ENCODE assay signal across 30 mouse cellular contexts in genomic region chr16:62995555-62995954, GRCm38 (mm10).
"Had no signal": no experiment of that assay in that cellular context is flagged by ENCODE, and none has a peak within 500 bp of the region (broad histone marks: within the 10 kb centered on the region; RNA-seq: fewer than 3 reads in every experiment).

No protein-coding gene starts in this region.

- H3K4me1 ChIP-seq: embryonic facial prominence, embryonic 12.5 days; embryonic facial prominence, embryonic 13.5 days; embryonic facial prominence, embryonic 15.5 days; forebrain, embryonic 10.5 days; forebrain, embryonic 12.5 days; forebrain, embryonic 13.5 days; forebrain, embryonic 15.5 days; heart, embryonic 10.5 days had no signal

- H3K9me3 ChIP-seq: embryonic facial prominence, embryonic 12.5 days; embryonic facial prominence, embryonic 13.5 days; embryonic facial prominence, embryonic 15.5 days; forebrain, embryonic 10.5 days; forebrain, embryonic 12.5 days; forebrain, embryonic 13.5 days; forebrain, embryonic 15.5 days; heart, embryonic 10.5 days had no signal

- ATAC-seq: forebrain, embryonic 13.5 days; forebrain, embryonic 14.5 days; forebrain, embryonic 15.5 days; forebrain, embryonic 16.5 days; forebrain, postnatal 0 days had no signal

- H3K27ac ChIP-seq: embryonic facial prominence, embryonic 12.5 days; embryonic facial prominence, embryonic 13.5 days; embryonic facial prominence, embryonic 15.5 days; forebrain, embryonic 10.5 days; forebrain, embryonic 12.5 days; forebrain, embryonic 13.5 days; forebrain, embryonic 15.5 days; gastrocnemius, adult 2 months; heart, adult 2 months; heart, embryonic 10.5 days had no signal

- H3K36me3 ChIP-seq: embryonic facial prominence, embryonic 12.5 days; embryonic facial prominence, embryonic 13.5 days; embryonic facial prominence, embryonic 15.5 days; forebrain, embryonic 10.5 days; forebrain, embryonic 12.5 days; forebrain, embryonic 15.5 days; heart, embryonic 10.5 days had no signal

- H3K9ac ChIP-seq: embryonic facial prominence, embryonic 12.5 days; embryonic facial prominence, embryonic 13.5 days; embryonic facial prominence, embryonic 15.5 days; forebrain, embryonic 12.5 days; forebrain, embryonic 13.5 days; forebrain, embryonic 15.5 days; forebrain, postnatal 0 days had no signal

- H3K4me2 ChIP-seq: embryonic facial prominence, embryonic 12.5 days; embryonic facial prominence, embryonic 13.5 days; embryonic facial prominence, embryonic 15.5 days; forebrain, embryonic 12.5 days; forebrain, embryonic 13.5 days; forebrain, embryonic 15.5 days had no signal

- H3K27me3 ChIP-seq: embryonic facial prominence, embryonic 12.5 days; embryonic facial prominence, embryonic 13.5 days; embryonic facial prominence, embryonic 15.5 days; forebrain, embryonic 12.5 days; forebrain, embryonic 13.5 days; forebrain, embryonic 15.5 days had no signal

- DNase-seq: cerebellum, adult 18-20 months; cerebellum, adult 2 months; cerebellum, adult 8-10 months; cerebellum, adult 9-10 months; cerebellum, adult 9-11 months; cerebellum, postnatal 10 days; cerebellum, postnatal 14 days; cerebellum, postnatal 25 days; cerebellum, postnatal 36 days; embryo, embryonic 11 days; forebrain, postnatal 0 days; gastrocnemius, adult 2 months; gastrocnemius, postnatal 10 days; gastrocnemius, postnatal 14 days; gastrocnemius, postnatal 25 days; gastrocnemius, postnatal 36 days; heart, adult 11 months; heart, adult 18-20 months; heart, adult 2 months had no signal

- H3K4me3 ChIP-seq: embryonic facial prominence, embryonic 12.5 days; embryonic facial prominence, embryonic 13.5 days; embryonic facial prominence, embryonic 15.5 days; erythroblast, embryonic 14.5 days; forebrain, embryonic 10.5 days; forebrain, embryonic 12.5 days; forebrain, embryonic 13.5 days; forebrain, embryonic 15.5 days; gastrocnemius, adult 2 months; heart, adult 2 months; heart, embryonic 10.5 days had no signal
